Mouse (Mus musculus) liver, embryonic 14.5 days (tissue): ENCODE data around the gene Tacc2.
"Not testable (repeated sequence)": the region's sequence is repeated elsewhere in the genome, so short reads cannot be mapped to it uniquely, and the experiment has no call there.

ENCODE experiments used
- CTCF ChIP-seq: IDR thresholded peaks from 2 replicates; pipeline ENCODE4 v1.5.1; 2016; ENCODE audit warnings: antibody characterized with exemption, low read depth, control low read depth
- EP300 ChIP-seq: IDR thresholded peaks from 2 replicates; pipeline ENCODE4 v1.6.1; 2016; ENCODE audit warnings: antibody characterized with exemption, low read depth

GRCm38 (mm10) chr7:130531138-130531537, 46.1 kb upstream of the Tacc2 start:
- TF ChIP-seq CTCF, EP300: not testable (repeated sequence)
